Mouse (Mus musculus): ENCODE data around the gene Cebpe.

DNA sequence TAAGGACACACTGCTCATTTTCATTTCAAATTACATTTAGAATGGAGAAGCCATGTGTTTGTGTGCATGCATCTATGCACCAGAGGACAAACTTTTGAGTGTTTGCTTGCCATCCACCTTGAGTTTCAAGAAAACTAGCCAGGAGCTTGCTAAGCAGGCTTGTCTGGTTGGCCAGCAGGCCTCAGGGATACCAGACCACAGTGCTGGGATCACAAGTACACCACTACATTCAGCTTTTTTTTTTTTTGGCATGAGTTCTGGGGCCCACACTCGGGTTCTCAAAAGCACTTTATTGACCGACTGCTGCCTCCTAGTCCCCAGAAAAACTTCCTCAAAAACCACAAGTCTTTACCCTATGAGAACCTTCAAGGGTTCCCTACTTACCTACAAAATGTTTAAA lies 37.7 kb downstream of the Cebpe start:
- TF ChIP-seq GATA1 (IDR thresholded peaks at IDR 0.05; ENCODE audit: low read length) (no peak), TAL1 (IDR thresholded peaks at IDR 0.05; ENCODE audit: low read length) (no peak)
